Mouse (Mus musculus) liver, embryonic 11.5 days (tissue): ENCODE measurements around the gene Trmt13. TPM values are rescaled to one million over a fixed set of nuclear protein-coding genes. Genes with fewer than 3 reads are reported as not detected.
A peak's percentile ranks its signal among the peaks of the same experiment; 100 is the strongest.

Source experiments
- ATAC-seq: fragments of 200-750 bp; cut with Nextera tagmentation; replicated peaks from 2 replicates; pipeline ENCODE4 v1.8.0; 2017; ENCODE audit warnings: moderate number of reproducible peaks, mild to moderate bottlenecking, moderate TSS enrichment, moderate library complexity; ENCODE audit not compliant: low FRiP score
- DNase-seq: peaks from one replicate; pipeline ENCODE4 v3.0.0-alpha.2; 2017; ENCODE audit warnings: low spot score
- H3K27ac ChIP-seq: fragments of 300-500 bp; sonication (generic); 2 replicates; pipeline ENCODE4 v1.5.1; 2014; ENCODE audit warnings: mild to moderate bottlenecking, low read depth, low read length, control low read depth
- H3K27me3 ChIP-seq: fragments of 300-500 bp; sonication (generic); replicated peaks from 2 replicates; pipeline ENCODE4 v1.6.1; 2014; ENCODE audit warnings: low read length, mixed read lengths; ENCODE audit not compliant: control insufficient read depth, insufficient read depth
- H3K36me3 ChIP-seq: fragments of 300-500 bp; sonication (generic); 2 replicates; pipeline ENCODE4 v1.6.1; 2014; ENCODE audit warnings: mild to moderate bottlenecking, low read length, moderate library complexity, mixed read lengths; ENCODE audit not compliant: control insufficient read depth, insufficient read depth
- H3K4me1 ChIP-seq: fragments of 300-500 bp; sonication (generic); replicated peaks from 2 replicates; pipeline ENCODE4 v1.6.1; 2014; ENCODE audit warnings: low read length, mixed read lengths; ENCODE audit not compliant: control insufficient read depth, insufficient read depth
- H3K4me2 ChIP-seq: fragments of 300-500 bp; sonication (generic); 2 replicates; pipeline ENCODE4 v1.6.1; 2014; ENCODE audit warnings: mild to moderate bottlenecking, control low read depth, moderate library complexity
- H3K4me3 ChIP-seq: fragments of 300-500 bp; sonication (generic); 2 replicates; pipeline ENCODE4 v1.5.1; 2014; ENCODE audit warnings: low read depth, low read length, control low read depth
- H3K9ac ChIP-seq: fragments of 300-500 bp; sonication (generic); 2 replicates; pipeline ENCODE4 v1.6.1; 2014; ENCODE audit warnings: low read depth, low read length, control low read depth
- H3K9me3 ChIP-seq: fragments of 300-500 bp; sonication (generic); 2 replicates; pipeline ENCODE4 v1.6.1; 2016; ENCODE audit warnings: low read length, inconsistent platforms, mixed read lengths; ENCODE audit not compliant: control insufficient read depth
- WGBS: fragments of 180-500 bp; shearing (Covaris S2); extraction: QIAGEN DNeasy Blood & Tissue Kit; methylation state at CpG from one replicate; pipeline ENCODE4 v1.1.7; 2014; 5-methylcytosine and 5-hydroxymethylcytosine counted together
- polyA plus RNA-seq: library from polyadenylated mRNA; unstranded; fragments of >200 nt; fragmentation: Nextera tagmentation; extraction: Ambion mirVana; gene quantifications from 2 replicates; pipeline ENCODE4 v1.2.1, GENCODE M21; 2014

Trmt13 gene
- polyA plus RNA-seq, 1 experiment from 2014 or later: 26.3 TPM

- no peak overlapping the region for H3K4me2 ChIP-seq
- DNase-seq (no peak), ATAC-seq (no peak)
- peaks cover 2% of the 10 kb centered on the region; the same call in 1 of the 2 replicates for H3K36me3 ChIP-seq
- H3K9ac ChIP-seq: no peak overlapping the region
- H3K27me3 ChIP-seq: no peaks in the 10 kb centered on the region
- H3K27ac ChIP-seq: no peak overlapping the region
- H3K9me3 ChIP-seq: no peaks in the 10 kb centered on the region
- H3K4me1 ChIP-seq: peaks cover 28% of the 10 kb centered on the region
- WGBS: 71% methylated on average over 5 of the region's 5 CpGs
- H3K4me3 ChIP-seq: no peak overlapping the region
Observed at GRCm38 (mm10) chr3:116653278-116653945, 39.0 kb upstream of the Trmt13 start.

DNA sequence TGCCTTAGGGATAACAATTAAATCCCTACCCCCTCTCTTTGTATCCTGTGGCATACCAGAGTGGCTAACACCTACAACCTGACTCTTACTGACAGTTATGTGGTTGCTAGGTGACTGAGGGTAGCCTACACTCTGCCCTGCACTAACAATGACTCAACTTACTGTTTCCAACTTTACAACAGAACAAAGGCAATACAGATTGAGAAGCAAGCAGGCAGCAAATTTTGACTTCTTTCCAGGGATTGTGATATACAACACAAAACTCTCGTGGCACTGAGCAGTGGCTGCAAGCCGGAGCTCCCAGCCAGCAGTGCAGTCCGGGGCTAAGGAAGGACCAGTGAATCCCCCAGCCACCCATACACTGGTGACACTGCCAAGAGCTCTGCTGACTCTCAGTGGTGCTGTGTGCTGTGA, 37.7 kb upstream of the Trmt13 start:
- Histone ChIP-seq H3K9ac (no peak overlapping the region), H3K4me3 (no peak overlapping the region), H3K9me3 (no peaks in the 10 kb centered on the region), H3K4me1 (peaks cover 18% of the 10 kb centered on the region), H3K27me3 (no peaks in the 10 kb centered on the region), H3K27ac (no peak overlapping the region), H3K36me3 (peaks cover 4% of the 10 kb centered on the region; the same call in 1 of the 2 replicates), H3K4me2 (no peak overlapping the region)
- 77% methylated on average over 3 of the region's 3 CpGs for WGBS
- DNase-seq (no peak), ATAC-seq (0 out of 2 replicates have a peak, but pooled peaks have one; percentile 26)

DNA sequence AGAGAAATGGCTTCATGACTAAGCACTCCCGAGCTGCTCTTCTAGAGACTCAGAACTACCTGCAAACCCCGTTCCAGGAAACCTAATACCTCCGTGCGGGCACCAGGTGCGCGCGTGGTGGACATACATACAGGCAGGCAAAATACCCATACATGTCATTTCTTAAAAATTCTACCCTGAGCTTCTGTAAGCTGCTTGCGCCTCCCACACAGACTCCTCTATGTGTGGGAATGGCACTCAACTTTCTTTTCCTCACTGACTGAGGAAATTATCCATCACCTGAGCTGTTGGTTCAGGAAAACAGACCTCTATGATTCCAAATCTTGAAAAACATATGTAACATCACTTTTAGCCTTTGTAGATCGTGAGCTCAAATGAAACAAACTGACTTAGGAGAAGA, 36.3 kb upstream of the Trmt13 start:
- Histone ChIP-seq H3K4me3 (no peak overlapping the region), H3K4me2 (no peak overlapping the region), H3K4me1 (peaks cover 15% of the 10 kb centered on the region), H3K9me3 (no peaks in the 10 kb centered on the region), H3K9ac (no peak overlapping the region), H3K27me3 (no peaks in the 10 kb centered on the region), H3K36me3 (peaks cover 9% of the 10 kb centered on the region), H3K27ac (no peak overlapping the region)
- ATAC-seq: no peak
- no peak for DNase-seq
- 93% methylated on average over 9 of the region's 9 CpGs for WGBS

DNA sequence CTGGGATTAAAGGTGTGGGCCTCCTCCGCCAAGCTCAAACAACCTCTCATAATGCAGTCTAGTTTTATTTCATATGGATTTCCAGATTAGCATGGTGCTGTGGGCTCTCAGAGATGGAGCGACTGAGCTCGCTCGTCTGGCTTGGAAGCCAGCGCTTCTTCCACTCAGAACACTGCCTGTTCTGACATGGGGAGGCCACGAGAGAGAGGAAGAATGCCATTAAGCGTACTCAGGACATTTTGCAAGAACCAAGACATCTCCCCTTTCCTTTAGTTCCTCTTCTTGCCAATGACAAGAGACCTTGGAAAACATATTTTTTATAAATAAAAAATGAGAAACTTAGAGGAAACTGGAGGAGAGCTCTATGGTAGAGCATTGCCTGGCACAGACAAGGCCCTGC, 34.4 kb upstream of the Trmt13 start:
- Histone ChIP-seq H3K9me3 (no peaks in the 10 kb centered on the region), H3K4me3 (no peak overlapping the region), H3K4me2 (no peak overlapping the region), H3K27me3 (no peaks in the 10 kb centered on the region), H3K4me1 (peaks cover 12% of the 10 kb centered on the region), H3K36me3 (peaks cover 17% of the 10 kb centered on the region), H3K27ac (no peak overlapping the region), H3K9ac (no peak overlapping the region)
- no peak for ATAC-seq
- WGBS: 86% methylated on average over 7 of the region's 7 CpGs
- DNase-seq: no peak

DNA sequence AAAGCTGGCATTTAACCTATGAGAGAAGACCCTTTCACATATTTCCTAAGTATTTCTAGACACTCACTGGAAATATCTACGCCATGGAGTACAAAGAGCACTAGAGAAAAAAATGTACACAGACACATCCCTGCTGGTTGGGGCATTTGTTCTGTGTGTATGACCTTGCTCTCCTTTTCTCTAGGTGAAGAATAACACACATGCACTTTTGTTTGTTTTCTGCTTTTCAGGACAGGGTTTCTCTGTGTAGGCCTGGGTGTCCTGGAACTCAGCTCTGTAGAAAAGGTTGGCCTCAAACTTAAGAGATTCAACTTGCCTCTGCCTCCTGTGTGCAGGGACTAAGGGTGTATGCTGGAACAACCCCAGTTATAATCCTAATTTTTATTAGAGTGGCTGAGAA, 32.0 kb upstream of the Trmt13 start:
- Histone ChIP-seq H3K9me3 (no peaks in the 10 kb centered on the region), H3K36me3 (peaks cover 31% of the 10 kb centered on the region), H3K27me3 (no peaks in the 10 kb centered on the region), H3K9ac (no peak overlapping the region), H3K4me1 (no peaks in the 10 kb centered on the region), H3K4me3 (no peak overlapping the region), H3K27ac (no peak overlapping the region), H3K4me2 (no peak overlapping the region)
- ATAC-seq (no peak), DNase-seq (no peak)
- 93% methylated on average over 1 of the region's 1 CpGs for WGBS

- H3K4me2 ChIP-seq: no peak overlapping the region
- peaks cover 58% of the 10 kb centered on the region for H3K36me3 ChIP-seq
- no peaks in the 10 kb centered on the region for H3K4me1 ChIP-seq
- no peaks in the 10 kb centered on the region for H3K27me3 ChIP-seq
- WGBS: 80% methylated on average over 2 of the region's 2 CpGs
- H3K9ac ChIP-seq: no peak overlapping the region
- no peak overlapping the region for H3K27ac ChIP-seq
- DNase-seq (no peak), ATAC-seq (peak; percentile 39; the same call in 1 of the 2 replicates)
- H3K4me3 ChIP-seq: no peak overlapping the region
- H3K9me3 ChIP-seq: no peaks in the 10 kb centered on the region
Observed at GRCm38 (mm10) chr3:116642373-116642772, 28.0 kb upstream of the Trmt13 start.

- DNase-seq (no peak), ATAC-seq (no peak)
- H3K9me3 ChIP-seq: no peaks in the 10 kb centered on the region
- H3K4me3 ChIP-seq: no peak overlapping the region
- no peak overlapping the region for H3K27ac ChIP-seq
- no peak overlapping the region for H3K4me2 ChIP-seq
- H3K36me3 ChIP-seq: peaks cover 61% of the 10 kb centered on the region
- WGBS: 91% methylated on average over 6 of the region's 6 CpGs
- no peaks in the 10 kb centered on the region for H3K4me1 ChIP-seq
- H3K9ac ChIP-seq: no peak overlapping the region
- no peaks in the 10 kb centered on the region for H3K27me3 ChIP-seq
Observed at GRCm38 (mm10) chr3:116641811-116642371, 27.5 kb upstream of the Trmt13 start.

DNA sequence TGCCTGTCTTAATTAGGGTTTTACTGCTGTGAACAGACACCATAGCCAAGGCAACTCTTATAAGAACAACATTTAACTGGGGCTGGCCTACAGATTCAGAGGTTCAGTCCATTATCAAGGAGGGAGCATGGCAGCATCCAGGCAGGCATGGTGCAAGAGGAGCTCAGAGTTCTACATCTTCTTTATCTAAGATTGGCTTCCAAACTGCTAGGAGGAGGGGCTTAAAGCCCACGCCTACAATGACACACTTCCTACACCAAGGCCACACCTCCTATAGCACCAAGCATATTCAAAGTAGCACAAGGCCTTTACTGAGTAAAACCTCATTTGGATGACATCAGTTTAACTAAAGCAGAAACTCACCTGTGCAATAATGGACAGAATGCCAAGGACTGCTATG, 25.6 kb upstream of the Trmt13 start:
- H3K4me2 ChIP-seq: no peak overlapping the region
- no peaks in the 10 kb centered on the region for H3K27me3 ChIP-seq
- ATAC-seq (peak; percentile 73), DNase-seq (no peak)
- WGBS: 63% methylated on average over 1 of the region's 1 CpGs
- no peak overlapping the region for H3K4me3 ChIP-seq
- H3K9ac ChIP-seq: no peak overlapping the region
- no peaks in the 10 kb centered on the region for H3K4me1 ChIP-seq
- H3K9me3 ChIP-seq: no peaks in the 10 kb centered on the region
- H3K27ac ChIP-seq: no peak overlapping the region
- H3K36me3 ChIP-seq: peaks cover 56% of the 10 kb centered on the region

- no peak overlapping the region for H3K4me2 ChIP-seq
- WGBS: 93% methylated on average over 7 of the region's 7 CpGs
- no peak for DNase-seq
- H3K4me3 ChIP-seq: no peak overlapping the region
- no peak overlapping the region for H3K27ac ChIP-seq
- H3K27me3 ChIP-seq: no peaks in the 10 kb centered on the region
- ATAC-seq: no peak
- no peaks in the 10 kb centered on the region for H3K4me1 ChIP-seq
- peaks cover 61% of the 10 kb centered on the region for H3K36me3 ChIP-seq
- no peaks in the 10 kb centered on the region for H3K9me3 ChIP-seq
- no peak overlapping the region for H3K9ac ChIP-seq
Observed at GRCm38 (mm10) chr3:116638572-116638971, 24.2 kb upstream of the Trmt13 start.
